Mouse (Mus musculus) left cerebral cortex, postnatal 36 days (tissue): ENCODE data around the gene Ppfia4. TPM values are rescaled to one million over a fixed set of nuclear protein-coding genes. Genes with fewer than 3 reads are reported as not detected.

Source experiments
- DNase-seq, 2 experiments: peaks; one replicate each; pipeline ENCODE4 v3.0.0; 2021 to 2022; ENCODE audit warnings: low spot score in 2 of 2, mixed read lengths in 1 of 2
- intact Hi-C: fragments of 180-260 bp; cut with DNase I; formaldehyde crosslinking; loops from one replicate; pipeline ENCODE4 v1.15.1; 2025
- total RNA-seq, 2 experiments: library from RNA; stranded (reverse); gene quantifications; 2 replicates each; pipeline ENCODE4 v1.2.3; 2021

Ppfia4 gene
- total RNA-seq, result 10 to 100 TPM; 48.4 to 49.5 TPM

GRCm38 (mm10) chr1:134332770-134333271 lies at the start of gene Ppfia4:
Gene Ppfia4 (minus strand): TSS chr1:134332928.
- peak; percentile 76 to 78 for DNase-seq
- intact Hi-C loops, result loop anchor here (5.0 kb wide), 3 partner anchors 91 to 211 kb away; no protein-coding TSS in a partner anchor

GRCm38 (mm10) chr1:134381795-134382625 lies 49.3 kb upstream of the Ppfia4 start:
- intact Hi-C loops, result no loop called here
- peak; percentile 14 to 18 for DNase-seq

GRCm38 (mm10) chr1:134381051-134381450 lies 48.3 kb upstream of the Ppfia4 start:
- intact Hi-C loops, result no loop called here

GRCm38 (mm10) chr1:134374124-134374523 lies 41.4 kb upstream of the Ppfia4 start:
- intact Hi-C loops, result no loop called here
- DNase-seq, result no peak

More at GRCm38 (mm10) chr1:134381051-134381450, 48.3 kb upstream of the Ppfia4 start:
- no peak for DNase-seq

- intact Hi-C loops, result no loop called here
- peak in 1 of 2 experiments; percentile 39 for DNase-seq
Measured at GRCm38 (mm10) chr1:134368777-134369337, 36.1 kb upstream of the Ppfia4 start.

GRCm38 (mm10) chr1:134365491-134365890 lies 32.8 kb upstream of the Ppfia4 start:
- intact Hi-C loops, result no loop called here
- DNase-seq, result no peak

- no peak for DNase-seq
- intact Hi-C loops, result loop anchor here (5.0 kb wide), 1 partner anchor 54 kb away; the partner anchor contains the start of gene Adipor1
Measured at GRCm38 (mm10) chr1:134363194-134363593, 30.5 kb upstream of the Ppfia4 start.

- intact Hi-C loops, result loop anchor here (2.0 to 5.0 kb wide), 2 partner anchors 55 to 93 kb away; partner anchors contain the start of genes Adipor1 and Klhl12
- DNase-seq, result peak; percentile 96 to 98
Measured at GRCm38 (mm10) chr1:134361857-134362212, 29.1 kb upstream of the Ppfia4 start, which contains the start of gene Tmem183a. Gene Tmem183a (minus strand): TSS chr1:134361979.

- DNase-seq, result no peak
- intact Hi-C loops, result loop anchor here (2.0 to 5.0 kb wide), 2 partner anchors 56 to 93 kb away; partner anchors contain the start of genes Adipor1 and Klhl12
Measured at GRCm38 (mm10) chr1:134361195-134361856, 28.6 kb upstream of the Ppfia4 start.

GRCm38 (mm10) chr1:134360656-134361055 lies 27.9 kb upstream of the Ppfia4 start:
- no peak for DNase-seq
- intact Hi-C loops, result loop anchor here (2.0 to 5.0 kb wide), 2 partner anchors 57 to 94 kb away; partner anchors contain the start of genes Adipor1 and Klhl12

GRCm38 (mm10) chr1:134357461-134357860 lies 24.7 kb upstream of the Ppfia4 start:
- intact Hi-C loops, result no loop called here
- no peak for DNase-seq

GRCm38 (mm10) chr1:134353326-134353725 lies 20.6 kb upstream of the Ppfia4 start:
- no peak for DNase-seq
- intact Hi-C loops, result no loop called here

GRCm38 (mm10) chr1:134347791-134348190 lies 15.1 kb upstream of the Ppfia4 start:
- intact Hi-C loops, result no loop called here
- DNase-seq, result no peak

GRCm38 (mm10) chr1:134345075-134345474 lies 12.3 kb upstream of the Ppfia4 start:
- intact Hi-C loops, result no loop called here
- DNase-seq, result no peak

- intact Hi-C loops, result no loop called here
- DNase-seq, result peak; percentile 78 to 84
Measured at GRCm38 (mm10) chr1:134344005-134344950, 11.6 kb upstream of the Ppfia4 start.

GRCm38 (mm10) chr1:134343567-134343966 lies 10.8 kb upstream of the Ppfia4 start:
- intact Hi-C loops, result no loop called here
- DNase-seq, result no peak

- intact Hi-C loops, result no loop called here
Measured at GRCm38 (mm10) chr1:134342781-134343310, 10.1 kb upstream of the Ppfia4 start.

GRCm38 (mm10) chr1:134342278-134342664 lies 9.5 kb upstream of the Ppfia4 start:
- no peak for DNase-seq
- intact Hi-C loops, result no loop called here

More at GRCm38 (mm10) chr1:134342781-134343310, 10.1 kb upstream of the Ppfia4 start:
- DNase-seq, result no peak
